Mouse (Mus musculus): ENCODE measurements at regions not wholly inside any gene's neighbourhood (a gene's known extent, or its start where the extent isn't known, plus 50 kb on each side); places are given as distances from the start of the nearest gene placed in this dataset.

DNA sequence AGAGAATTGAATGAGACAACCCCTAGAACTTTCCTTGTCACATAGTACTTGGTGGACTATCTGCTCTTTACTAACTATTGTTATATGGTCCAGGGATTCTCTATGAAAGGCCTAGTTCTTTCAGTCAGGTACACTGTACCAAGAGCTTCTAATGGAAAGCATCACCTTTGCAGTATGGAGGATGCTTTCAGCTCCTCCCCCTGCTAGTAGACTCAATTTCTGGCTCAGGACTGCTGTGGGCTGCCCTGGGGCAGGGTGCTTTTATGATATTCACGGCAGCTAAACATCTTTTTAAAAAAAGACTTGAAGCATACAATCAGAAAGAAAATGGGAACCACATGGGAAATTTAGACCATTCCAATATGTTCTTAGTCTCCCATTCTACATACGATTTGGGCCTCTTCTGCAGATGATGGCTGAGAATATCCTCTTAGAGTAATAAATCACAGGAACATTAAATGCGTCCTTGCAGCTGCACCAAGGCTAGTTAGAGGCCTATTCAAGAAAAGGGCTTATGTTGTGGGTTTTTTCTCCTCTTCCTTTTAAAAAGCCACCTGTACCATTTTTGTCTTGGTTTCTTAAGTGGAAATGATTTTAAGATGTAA, 61.7 kb upstream of the 6030498E09Rik start:
- Histone ChIP-seq H3K9ac (ENCODE audit: low read length) (no peak overlapping the region), H3K27me3 (ENCODE audit: control insufficient read depth, insufficient read depth, low read length) (no peaks in the 10 kb centered on the region), H3K4me2 (ENCODE audit: low read depth, low read length) (no peak overlapping the region), H3K9me3 (replicated peaks; ENCODE audit: control insufficient read depth, low read length) (no peaks in the 10 kb centered on the region), H3K36me3 (ENCODE audit: control insufficient read depth, insufficient read depth) (no peaks in the 10 kb centered on the region), H3K4me3 (ENCODE audit: low read length) (no peak overlapping the region), H3K4me1 (ENCODE audit: control insufficient read depth, insufficient read depth, low read length) (no peaks in the 10 kb centered on the region), H3K27ac (ENCODE audit: low read length) (no peak overlapping the region)
- WGBS: 74% methylated on average over 3 of the region's 3 CpGs
- no peak for ATAC-seq (replicated peaks; ENCODE audit: extremely low read depth, insufficient read depth, low FRiP score)

DNA sequence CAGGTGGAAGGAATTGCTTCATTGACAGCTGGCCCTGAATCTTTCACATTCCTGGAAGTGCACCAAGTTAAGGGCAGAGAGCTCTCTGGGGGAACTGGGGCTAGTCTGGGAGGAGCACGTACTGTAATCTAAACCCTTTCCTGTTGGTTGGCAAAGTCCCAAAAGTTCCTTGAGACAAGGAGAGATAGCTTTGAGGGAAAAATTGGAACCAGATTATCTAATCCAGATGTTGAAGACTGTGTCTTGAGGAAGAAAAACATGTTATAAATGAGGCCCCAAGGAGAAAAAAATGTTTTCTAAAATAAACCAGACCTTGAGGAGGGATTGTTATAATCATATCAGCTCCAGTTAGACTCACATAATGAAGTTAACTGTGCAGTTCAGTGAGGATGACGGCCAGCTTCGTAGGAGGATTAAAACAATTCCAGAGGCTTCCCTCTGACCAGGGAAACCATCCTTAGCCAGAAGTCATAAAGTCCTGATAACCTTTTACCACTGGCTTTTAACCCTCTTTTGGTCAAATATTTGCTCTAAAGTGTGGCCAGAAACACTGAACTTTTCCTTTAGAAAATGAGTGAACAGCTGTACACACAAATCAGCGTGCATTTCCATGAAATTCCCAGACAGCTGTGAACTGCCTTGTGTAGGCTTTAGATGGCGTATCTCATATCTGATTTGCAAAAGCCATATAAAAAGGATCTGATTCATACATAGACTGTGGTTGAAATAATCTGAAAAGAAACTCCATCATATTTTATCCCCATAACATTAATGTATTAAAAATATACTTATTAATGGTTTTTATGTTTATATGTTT, 60.8 kb upstream of the 6030498E09Rik start:
- H3K4me1 ChIP-seq (ENCODE audit: control insufficient read depth, insufficient read depth, low read length): no peaks in the 10 kb centered on the region
- 41% methylated on average over 5 of the region's 5 CpGs for WGBS
- H3K9ac ChIP-seq (ENCODE audit: low read length): no peak overlapping the region
- no peaks in the 10 kb centered on the region for H3K27me3 ChIP-seq (ENCODE audit: control insufficient read depth, insufficient read depth, low read length)
- no peaks in the 10 kb centered on the region for H3K9me3 ChIP-seq (replicated peaks; ENCODE audit: control insufficient read depth, low read length)
- H3K4me3 ChIP-seq (ENCODE audit: low read length): no peak overlapping the region
- no peak overlapping the region for H3K4me2 ChIP-seq (ENCODE audit: low read depth, low read length)
- no peaks in the 10 kb centered on the region for H3K36me3 ChIP-seq (ENCODE audit: control insufficient read depth, insufficient read depth)
- no peak overlapping the region for H3K27ac ChIP-seq (ENCODE audit: low read length)
- ATAC-seq (replicated peaks; ENCODE audit: extremely low read depth, insufficient read depth, low FRiP score): peak; percentile 78

Measured in heart, embryonic 16.5 days (tissue).